7 mouse cellular contexts compared by ENCODE assay signal in genomic region chr14:76254565-76255501, GRCm38 (mm10).
DNase-seq lines count a peak whose midpoint lies in the region; ATAC-seq lines count a peak whose summit lies in the region.

No protein-coding gene starts in this region.

- H3K4me2 ChIP-seq in forebrain, embryonic 12.5 days, result peak overlapping the region; percentile 34
- peak overlapping the region; percentile 35 for H3K4me2 ChIP-seq in heart, embryonic 14.5 days (ENCODE audit: low read length)
- no peak overlapping the region for H3K4me2 ChIP-seq in stomach, embryonic 15.5 days

- peak overlapping the region; percentile 12; the same call in 1 of the 2 replicates for H3K9ac ChIP-seq in forebrain, embryonic 12.5 days
- peak overlapping the region; percentile 47 for H3K9ac ChIP-seq in heart, embryonic 14.5 days (ENCODE audit: low read length)
- no peak overlapping the region for H3K9ac ChIP-seq in stomach, embryonic 15.5 days

- DNase-seq in cerebellum, postnatal 10 days, result peak; percentile 79 to 87
- DNase-seq in layer of hippocampus, postnatal 14 days (ENCODE audit: low spot score in 2 of 2), result peak; percentile 71 to 87
- DNase-seq in lung, postnatal 4 days, result peak; percentile 24 to 40
- no peak for DNase-seq in thymus, postnatal 10 days (ENCODE audit: low spot score in 2 of 2)

- H3K27me3 ChIP-seq in forebrain, embryonic 12.5 days, result peaks cover 13% of the 10 kb centered on the region
- H3K27me3 ChIP-seq in heart, embryonic 14.5 days (ENCODE audit: control insufficient read depth, insufficient read depth, low read length), result no peaks in the 10 kb centered on the region
- no peaks in the 10 kb centered on the region for H3K27me3 ChIP-seq in stomach, embryonic 15.5 days (replicated peaks)

- 3% methylated on average over 30 of the region's 30 CpGs for WGBS in forebrain, embryonic 12.5 days
- WGBS in heart, embryonic 14.5 days, result 28% methylated on average over 30 of the region's 30 CpGs
- 44% methylated on average over 30 of the region's 30 CpGs for WGBS in stomach, embryonic 15.5 days

- peak overlapping the region; percentile 93 for H3K27ac ChIP-seq in forebrain, embryonic 12.5 days
- peak overlapping the region; percentile 44 to 54 for H3K27ac ChIP-seq in heart, embryonic 14.5 days (replicated peaks in 1 of 2; ENCODE audit: control insufficient read depth in 1 of 2, insufficient read depth in 1 of 2, low read depth in 2 of 2, low read length in 2 of 2)
- 0 out of 2 replicates have a peak overlapping the region, but pooled peaks have one; percentile 26 for H3K27ac ChIP-seq in stomach, embryonic 15.5 days

- H3K36me3 ChIP-seq in forebrain, embryonic 12.5 days (replicated peaks), result no peaks in the 10 kb centered on the region
- no peaks in the 10 kb centered on the region for H3K36me3 ChIP-seq in heart, embryonic 14.5 days (ENCODE audit: control insufficient read depth, insufficient read depth, low read length)
- no peaks in the 10 kb centered on the region for H3K36me3 ChIP-seq in stomach, embryonic 15.5 days

- H3K4me3 ChIP-seq in forebrain, embryonic 12.5 days (replicated peaks), result 0 out of 2 replicates have a peak overlapping the region, but pooled peaks have one; percentile 9
- no peak overlapping the region for H3K4me3 ChIP-seq in heart, embryonic 14.5 days (ENCODE audit: control insufficient read depth in 1 of 2, insufficient read depth in 1 of 2, low read depth in 1 of 2, low read length in 2 of 2)
- H3K4me3 ChIP-seq in stomach, embryonic 15.5 days (replicated peaks), result no peak overlapping the region

- ATAC-seq in forebrain, embryonic 12.5 days (ENCODE audit: low FRiP score), result peak; percentile 89
- ATAC-seq in heart, embryonic 14.5 days (ENCODE audit: insufficient number of reproducible peaks, insufficient read depth, low FRiP score, low read depth), result peak; percentile 52; the same call in 1 of the 2 replicates
- peak; percentile 35; the same call in 1 of the 2 replicates for ATAC-seq in stomach, embryonic 15.5 days (ENCODE audit: insufficient read depth, low FRiP score, low read depth)

- H3K4me1 ChIP-seq in forebrain, embryonic 12.5 days, result peaks cover 58% of the 10 kb centered on the region
- peaks cover 12 to 13% of the 10 kb centered on the region in 2 experiments; a peak in 3 of 4 replicates for H3K4me1 ChIP-seq in heart, embryonic 14.5 days (ENCODE audit: control insufficient read depth in 2 of 2, insufficient read depth in 2 of 2, low read length in 2 of 2)
- H3K4me1 ChIP-seq in stomach, embryonic 15.5 days, result peaks cover 9% of the 10 kb centered on the region; the same call in 1 of the 2 replicates

- H3K9me3 ChIP-seq in forebrain, embryonic 12.5 days, result no peaks in the 10 kb centered on the region
- H3K9me3 ChIP-seq in heart, embryonic 14.5 days (ENCODE audit: control insufficient read depth, low read length), result no peaks in the 10 kb centered on the region
- no peaks in the 10 kb centered on the region for H3K9me3 ChIP-seq in stomach, embryonic 15.5 days

Comparison
In these comparisons a context has a peak if more than half of its experiments do, and no peak if none do; other contexts are left out.
1. DNase-seq: peak in cerebellum, postnatal 10 days (2 of 2), layer of hippocampus, postnatal 14 days (2 of 2) and lung, postnatal 4 days (2 of 2); none in thymus, postnatal 10 days (0 of 2).
2. ATAC-seq: peak in every context shown above with its lines; median percentile 89 in forebrain, embryonic 12.5 days; 52 in heart, embryonic 14.5 days; 35 in stomach, embryonic 15.5 days.
3. H3K27ac ChIP-seq: peak in every context shown above with its lines; median percentile 93 in forebrain, embryonic 12.5 days; 49 in heart, embryonic 14.5 days; 26 in stomach, embryonic 15.5 days.